Mouse (Mus musculus) ovary, postnatal 10 days (tissue): ENCODE results near the gene Bpifa6.

Experiments
- DNase-seq: peaks from one replicate; pipeline ENCODE4 v3.0.0; 2022; ENCODE audit warnings: low spot score

The Bpifa6 gene

DNA sequence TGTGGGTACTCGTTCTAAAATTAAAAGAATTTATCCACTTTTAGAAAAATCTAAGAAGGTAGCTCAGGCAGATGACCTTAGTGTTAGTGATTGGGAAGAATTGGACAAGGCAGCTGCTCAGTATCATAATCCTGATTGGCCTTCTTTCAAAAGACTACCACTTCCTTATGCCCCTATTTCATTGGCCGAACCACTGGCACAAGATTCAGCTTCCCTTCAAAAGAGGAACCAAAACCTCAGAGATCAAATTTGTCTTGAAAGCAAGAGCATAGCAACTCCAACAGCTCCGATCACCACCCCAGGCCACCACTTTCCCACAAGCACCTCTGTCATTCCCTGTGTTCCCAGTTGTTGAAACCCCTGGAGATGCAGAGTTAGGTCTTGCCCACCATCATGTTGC lies 70.0 kb downstream of the Bpifa6 start:
- DNase-seq = no peak
